Mouse (Mus musculus) cerebellum, postnatal 36 days (tissue): ENCODE results near the gene Celf2.
A peak's percentile ranks its signal among the peaks of the same experiment; 100 is the strongest.
"Not testable (repeated sequence)": the region's sequence is repeated elsewhere in the genome, so short reads cannot be mapped to it uniquely, and the experiment has no call there.

Source experiments
- DNase-seq, 2 experiments: peaks; one replicate each; pipeline ENCODE4 v3.0.0; 2021 to 2022; ENCODE audit warnings: mixed read lengths in 2 of 2

The Celf2 gene

DNA sequence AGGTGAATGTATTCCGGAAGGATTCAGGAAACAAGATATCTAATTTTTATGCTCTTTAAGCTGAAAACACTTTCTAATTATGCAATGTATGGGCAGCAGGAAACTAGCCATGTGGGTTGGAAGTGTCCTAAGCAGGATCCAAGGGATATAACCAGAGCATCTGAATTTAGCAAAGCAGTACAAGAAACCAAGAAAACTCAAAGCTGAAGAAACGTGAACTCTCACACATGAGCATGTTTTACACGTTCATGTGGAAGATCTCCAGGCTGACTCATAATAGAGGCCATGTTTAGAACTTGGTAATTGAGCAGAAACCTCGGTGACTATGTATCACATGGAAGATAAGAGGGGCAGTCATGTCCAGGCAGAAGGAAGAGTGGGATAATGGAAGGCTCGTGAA is 120.1 kb downstream of the Celf2 start:
- no peak for DNase-seq

DNA sequence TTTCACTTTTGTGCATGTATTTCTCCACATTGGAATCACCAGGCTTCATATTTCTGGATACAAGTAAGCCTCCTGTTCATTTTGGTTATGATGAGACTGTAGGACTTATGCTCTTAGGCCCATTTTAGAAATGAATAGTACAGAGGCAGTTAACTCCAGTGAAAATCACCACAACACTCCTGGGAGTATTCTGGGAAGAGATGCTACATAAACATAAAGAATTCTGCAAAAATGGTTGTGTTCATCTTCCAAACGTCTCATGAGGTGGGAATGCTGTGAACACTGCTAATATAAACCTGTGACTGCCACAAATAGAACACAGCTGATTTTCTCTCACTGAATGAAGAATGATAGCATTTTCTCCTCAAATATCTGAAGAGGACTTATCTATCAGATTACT is 130.6 kb downstream of the Celf2 start:
- no peak for DNase-seq

DNA sequence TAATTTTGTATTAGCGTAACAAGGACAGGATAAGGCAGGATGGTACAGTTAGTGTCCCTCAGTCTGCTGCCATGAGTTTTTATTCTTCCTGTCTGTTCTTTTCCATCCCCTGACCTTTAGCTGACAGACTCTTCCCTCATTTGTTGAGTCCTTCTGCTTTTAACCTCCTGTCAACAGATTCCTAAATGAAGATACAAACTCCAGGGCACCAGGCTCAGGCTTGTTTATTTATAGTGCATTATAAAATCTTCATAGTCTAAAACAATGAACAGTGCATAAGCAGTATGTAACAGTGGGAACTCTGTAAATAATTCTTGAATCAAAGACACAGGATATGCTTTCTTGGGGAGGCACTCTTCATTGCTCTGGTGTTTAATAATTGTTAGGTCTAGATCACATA is 131.5 kb downstream of the Celf2 start:
- no peak for DNase-seq

DNA sequence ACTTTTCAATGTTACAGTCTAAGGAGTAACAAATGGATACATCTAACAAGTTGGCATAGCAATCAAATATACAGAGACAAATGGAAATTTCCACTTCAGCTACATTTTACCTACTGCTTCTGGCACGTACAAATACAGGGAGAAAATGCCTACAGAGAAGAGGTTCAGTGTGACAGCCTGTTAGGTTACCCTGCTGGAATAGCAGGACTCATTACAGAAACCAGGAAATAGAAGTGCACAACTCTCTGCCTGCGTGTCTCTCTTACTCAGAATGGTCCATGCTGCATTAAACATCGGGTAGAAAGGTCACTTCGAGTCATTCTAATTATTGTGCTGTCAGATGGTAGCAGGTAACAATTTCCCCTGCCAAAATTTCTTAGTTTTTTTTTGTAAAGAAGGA is 141.6 kb downstream of the Celf2 start:
- DNase-seq: no peak

DNA sequence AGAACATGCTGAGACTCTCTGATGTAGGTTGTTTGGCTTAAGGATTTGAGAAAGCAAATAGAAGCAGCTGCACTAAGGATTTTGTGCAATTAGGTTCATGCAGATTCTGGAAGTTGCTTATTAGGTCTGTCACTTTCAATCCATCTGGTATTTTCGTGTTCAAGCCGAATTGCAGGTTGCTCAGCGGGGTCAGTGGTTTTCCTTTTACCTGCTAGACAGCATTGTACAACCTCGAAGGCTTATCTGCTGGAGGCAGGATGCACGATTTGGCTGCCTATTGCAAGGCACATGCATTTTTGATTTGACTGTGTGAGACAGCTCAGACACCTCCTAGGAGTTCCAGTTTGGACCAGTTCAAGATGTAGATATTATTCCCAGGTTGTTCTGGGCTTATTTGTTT is 149.8 kb downstream of the Celf2 start:
- peak in 1 of 2 experiments; percentile 4 for DNase-seq

DNA sequence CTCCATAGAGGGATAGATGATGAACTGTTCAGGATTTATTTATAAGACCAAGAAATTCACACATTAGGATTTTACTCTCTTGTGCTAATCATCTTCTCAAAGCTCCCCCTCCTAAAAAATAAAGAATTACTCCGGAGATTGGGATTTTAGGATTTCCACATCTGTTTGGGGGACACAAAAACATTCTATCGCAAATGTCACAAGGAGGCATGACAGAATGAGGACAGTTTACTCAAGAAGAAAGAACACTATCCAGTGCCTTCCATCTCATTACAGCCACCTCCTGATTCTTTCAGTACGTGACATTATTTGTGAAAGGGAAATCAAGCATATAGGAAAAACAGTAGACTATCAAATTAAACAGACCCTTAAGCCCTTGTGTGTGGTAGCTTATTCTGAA is 150.5 kb downstream of the Celf2 start:
- no peak for DNase-seq

DNA sequence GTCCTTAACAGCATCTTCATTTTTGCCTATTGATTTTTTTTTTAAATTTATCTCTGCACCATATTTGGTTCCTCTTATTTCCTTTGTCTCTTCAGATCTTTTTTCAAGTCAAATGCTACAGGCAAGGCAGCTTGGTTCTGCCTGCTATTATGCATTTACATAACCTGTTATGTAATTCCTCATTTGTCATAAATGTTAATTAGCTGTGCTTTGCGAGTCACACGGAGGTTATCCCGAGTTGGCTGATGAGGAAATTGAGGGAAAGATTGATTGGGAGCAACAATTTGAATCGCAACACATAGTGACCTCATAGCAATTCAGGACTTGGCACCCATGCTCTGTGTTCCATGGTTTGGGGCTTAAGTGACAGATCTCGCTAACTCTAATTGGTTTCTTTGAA is 158.1 kb downstream of the Celf2 start:
- no peak for DNase-seq

DNA sequence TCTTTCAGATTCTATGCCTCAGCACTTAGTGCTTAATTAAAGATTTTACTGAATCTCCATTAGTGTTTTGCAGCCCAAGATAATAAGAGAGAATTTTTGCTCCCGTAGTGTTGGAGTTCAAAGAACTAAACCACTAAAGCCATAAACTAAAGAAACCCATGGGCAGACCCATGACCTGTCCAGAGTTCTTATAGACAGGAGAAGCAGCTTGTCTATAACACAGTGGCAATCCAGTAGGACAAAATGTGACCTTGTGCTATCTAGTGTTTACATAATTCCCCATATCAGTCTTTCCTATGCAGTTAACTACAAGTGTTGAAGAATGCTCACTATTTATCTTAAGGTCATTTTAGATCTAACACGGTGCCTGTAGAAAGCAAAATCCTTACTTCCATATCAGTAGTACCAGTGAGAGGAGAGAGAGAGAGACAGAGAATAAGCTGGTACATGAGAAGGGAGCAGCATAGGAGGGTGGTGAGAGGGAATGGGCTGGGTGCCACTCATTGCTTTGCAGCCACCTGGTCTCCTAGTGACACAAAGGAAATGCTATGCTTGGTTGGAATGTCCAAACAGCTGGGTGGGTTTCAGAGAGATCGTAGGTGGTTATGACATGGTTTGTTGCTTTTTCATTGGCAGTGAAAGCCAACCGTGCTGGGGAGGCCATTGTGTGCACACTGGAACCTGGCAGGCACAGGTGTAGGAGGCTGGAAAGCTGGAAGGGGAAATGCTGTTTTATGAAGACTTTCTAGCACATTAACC is 162.5 kb downstream of the Celf2 start:
- DNase-seq: no peak

DNA sequence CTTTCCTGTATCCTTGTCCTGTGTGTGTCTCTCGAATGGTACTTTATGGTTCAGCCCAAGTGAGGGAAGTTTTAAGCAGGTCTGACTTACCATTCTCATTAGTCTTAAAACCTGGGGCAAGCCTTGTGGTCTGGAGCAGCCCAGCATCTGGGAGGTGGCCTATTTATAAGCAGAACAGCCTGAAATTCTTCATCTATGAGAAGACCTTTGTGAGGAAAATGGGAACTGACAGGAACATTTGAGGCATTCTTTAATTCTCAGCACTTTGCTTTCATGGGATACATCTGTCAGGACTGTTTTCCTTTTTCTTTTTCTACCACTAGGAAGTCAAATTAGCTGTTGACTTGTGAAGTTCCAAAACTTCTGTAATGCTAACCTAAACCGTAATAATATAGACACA is 164.4 kb downstream of the Celf2 start:
- no peak for DNase-seq

DNA sequence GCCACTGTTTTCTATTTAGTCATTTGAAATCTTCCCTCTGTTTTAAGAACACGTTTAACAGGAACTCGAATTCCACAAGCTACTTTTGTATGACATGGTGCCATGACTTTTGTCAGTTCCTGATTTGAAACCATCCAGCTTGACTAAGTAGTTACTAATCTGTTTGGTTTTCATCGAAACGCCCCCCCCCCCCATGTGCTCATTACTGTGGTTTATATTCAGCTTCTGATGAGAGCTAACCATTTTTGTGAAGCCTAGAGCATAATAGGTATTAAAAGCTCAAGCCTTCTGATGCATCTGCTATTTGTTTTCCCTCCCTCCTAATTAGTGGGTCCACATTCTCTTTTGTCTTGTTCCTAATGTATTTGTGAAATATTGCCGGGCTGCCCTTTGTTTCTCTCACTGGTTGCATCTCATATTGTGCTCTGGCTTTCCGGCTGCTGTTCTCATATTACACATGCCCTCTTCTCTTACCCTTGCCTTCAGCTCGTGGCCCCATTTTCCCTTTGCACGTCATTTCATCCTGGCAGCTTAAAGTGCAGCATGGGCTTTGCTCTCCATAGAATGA is 166.4 kb downstream of the Celf2 start:
- DNase-seq: no peak

DNA sequence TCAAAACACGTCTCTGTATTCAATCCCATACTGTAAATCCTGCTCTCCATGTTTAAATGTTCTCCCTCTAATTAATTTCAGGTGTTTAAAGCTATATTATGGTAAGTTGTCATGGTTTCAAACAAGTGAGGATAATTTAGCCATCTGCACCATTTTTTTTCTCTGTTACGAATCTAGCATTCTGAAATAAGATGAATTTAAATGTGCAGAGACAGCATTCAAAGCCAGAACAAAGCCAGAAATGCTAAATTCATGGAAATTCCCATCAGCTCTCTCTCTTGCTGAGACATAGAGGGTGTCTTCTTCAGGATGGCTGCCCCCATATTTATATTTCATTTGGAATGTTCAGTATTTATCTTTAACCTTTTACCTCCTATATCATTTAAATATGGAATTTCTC is 174.5 kb downstream of the Celf2 start:
- no peak for DNase-seq

DNA sequence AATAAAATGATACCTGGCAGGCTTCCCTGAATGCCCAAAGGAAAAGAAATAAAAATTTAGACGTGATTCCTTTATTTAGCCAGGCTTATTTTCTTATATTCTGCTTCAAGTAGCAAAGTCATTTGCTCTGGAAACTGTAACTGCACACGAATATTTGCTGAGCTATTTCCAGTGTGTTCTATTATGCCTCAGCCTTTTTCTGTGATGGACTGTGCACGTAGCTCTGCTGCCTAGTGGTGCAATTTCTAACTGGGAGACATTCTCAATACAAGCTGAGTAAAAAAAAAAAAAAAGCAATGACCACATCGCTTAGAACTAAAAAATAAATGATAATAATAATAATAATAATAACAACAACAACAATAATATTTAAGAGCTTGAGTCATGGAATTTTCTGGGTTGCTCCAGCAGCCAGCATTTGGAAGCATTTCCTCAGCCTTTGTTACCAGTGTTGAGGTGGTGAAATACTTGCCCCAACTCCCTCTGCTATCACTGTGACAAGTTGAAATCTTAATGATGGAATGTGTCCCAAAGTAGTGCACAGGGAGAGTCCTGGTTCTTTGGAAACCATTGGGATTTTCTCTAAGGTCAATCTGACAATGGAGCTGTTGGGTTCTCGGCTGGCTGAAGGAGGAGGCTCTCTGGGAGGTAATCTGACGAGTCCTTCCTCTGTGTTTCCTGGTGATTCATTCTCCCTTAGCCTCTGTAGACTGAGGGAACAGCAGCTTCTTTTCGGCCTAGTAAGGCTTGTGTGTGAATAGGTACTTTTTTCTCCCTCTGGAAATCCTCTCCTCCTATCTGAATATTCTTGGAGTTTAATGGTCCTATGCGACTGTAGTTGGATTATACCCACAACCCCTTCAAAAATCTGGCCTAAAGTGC is 181.1 kb downstream of the Celf2 start:
- DNase-seq: no peak

DNA sequence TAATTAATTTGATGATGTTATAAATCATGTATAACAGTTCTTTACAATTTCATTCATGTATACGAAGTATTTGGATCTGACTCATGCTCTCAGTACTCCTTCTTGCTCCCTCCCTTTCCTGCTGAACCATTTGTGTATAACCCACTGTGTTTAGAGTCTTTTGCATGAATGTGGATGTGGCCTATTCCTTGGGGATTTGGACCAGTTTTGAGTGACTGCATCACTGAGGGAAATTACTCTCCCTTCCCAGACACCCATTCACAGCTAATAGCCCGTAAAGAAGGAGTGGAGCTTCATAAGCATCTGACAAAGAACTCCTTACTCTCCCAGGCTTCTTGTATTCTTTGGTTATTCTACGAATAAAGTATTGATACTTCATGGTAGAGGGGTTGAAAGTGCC is 189.6 kb downstream of the Celf2 start:
- DNase-seq: no peak

DNA sequence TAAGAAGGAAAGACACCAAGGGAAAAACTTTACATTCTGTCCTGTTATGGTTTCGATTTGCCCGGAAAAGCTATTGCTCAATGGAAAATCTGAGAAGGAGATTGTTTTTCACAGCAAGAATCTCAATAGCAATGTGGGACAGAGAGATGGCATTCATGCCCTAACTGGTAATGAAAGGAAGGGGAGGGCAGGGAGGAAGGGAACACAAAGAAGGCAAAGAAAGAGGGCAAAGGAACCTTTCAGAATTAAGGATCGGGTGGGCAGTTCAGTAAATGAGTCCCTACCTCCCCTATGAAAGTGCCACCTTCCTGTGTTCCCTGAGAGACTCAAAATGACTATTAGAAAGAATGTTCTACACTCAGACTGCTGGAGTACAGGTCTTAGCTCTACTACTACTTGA is 197.6 kb downstream of the Celf2 start:
- DNase-seq: no peak

DNA sequence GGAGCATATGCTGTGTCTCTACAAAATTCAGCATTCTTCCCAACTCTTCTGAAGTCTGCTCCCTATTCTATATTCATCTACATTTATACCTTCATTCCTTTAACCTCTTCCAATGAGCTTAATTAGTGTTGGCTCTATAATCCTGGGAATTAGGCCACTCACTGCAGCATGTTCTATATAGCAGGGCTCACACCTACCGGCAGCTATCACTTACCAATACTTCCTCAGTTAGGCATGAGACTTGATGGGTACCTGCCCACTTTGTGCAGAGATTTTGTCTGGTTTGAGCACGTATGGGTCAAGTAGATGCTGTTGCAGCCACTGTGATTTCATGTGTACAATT is 198.6 kb downstream of the Celf2 start:
- no peak for DNase-seq

DNA sequence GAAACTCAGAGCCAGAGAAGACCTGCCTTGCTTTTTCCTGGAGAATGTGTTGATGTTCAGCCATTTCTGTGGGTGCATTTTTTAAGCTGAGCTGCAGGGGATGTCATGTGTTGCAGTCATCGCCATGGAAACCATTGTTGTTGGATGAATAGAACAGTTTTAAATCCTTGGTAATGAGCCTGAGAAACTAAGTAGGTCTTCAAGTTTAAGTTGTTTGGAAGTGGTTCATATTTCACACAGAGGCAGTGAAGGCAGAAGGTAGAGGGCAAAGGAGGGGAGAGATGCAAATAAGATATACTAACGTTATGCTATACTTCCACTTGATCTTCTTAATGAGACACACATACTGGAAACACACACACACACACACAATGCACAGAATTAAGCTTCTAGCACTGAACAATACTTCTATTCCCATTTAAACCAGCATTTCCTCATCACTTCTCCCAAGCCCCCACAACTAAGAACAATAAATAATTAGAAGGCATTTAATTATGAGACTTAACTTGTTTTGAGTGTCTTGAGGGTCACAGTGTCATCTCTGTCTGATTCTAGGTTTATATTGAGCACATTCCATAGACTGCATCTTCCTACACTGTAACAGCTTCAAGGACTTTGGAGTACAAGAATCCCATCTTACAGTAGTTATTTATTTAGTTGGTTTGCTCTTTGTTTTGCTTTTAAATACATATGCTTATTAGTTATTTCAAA is 199.1 kb downstream of the Celf2 start:
- DNase-seq: no peak

DNA sequence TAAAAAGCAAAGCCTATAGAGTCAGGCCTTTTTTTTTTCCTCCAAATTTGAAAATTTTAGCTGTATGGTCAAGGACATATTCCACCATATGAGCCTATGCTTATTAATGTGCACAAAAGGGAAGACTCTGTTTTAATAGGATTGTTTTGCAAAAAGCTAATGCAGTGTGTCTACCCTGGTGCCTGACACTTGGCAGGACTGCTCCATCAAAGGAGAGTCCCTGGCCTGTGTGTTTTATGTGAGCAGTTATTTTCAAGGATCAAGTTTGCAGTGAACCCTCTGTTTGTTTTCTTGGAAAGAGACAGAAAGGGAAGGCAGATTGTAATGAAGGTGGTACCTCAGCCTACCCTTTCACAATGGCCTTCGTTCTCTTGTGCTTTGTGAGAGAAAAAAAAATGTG is 200.0 kb downstream of the Celf2 start:
- no peak for DNase-seq

DNA sequence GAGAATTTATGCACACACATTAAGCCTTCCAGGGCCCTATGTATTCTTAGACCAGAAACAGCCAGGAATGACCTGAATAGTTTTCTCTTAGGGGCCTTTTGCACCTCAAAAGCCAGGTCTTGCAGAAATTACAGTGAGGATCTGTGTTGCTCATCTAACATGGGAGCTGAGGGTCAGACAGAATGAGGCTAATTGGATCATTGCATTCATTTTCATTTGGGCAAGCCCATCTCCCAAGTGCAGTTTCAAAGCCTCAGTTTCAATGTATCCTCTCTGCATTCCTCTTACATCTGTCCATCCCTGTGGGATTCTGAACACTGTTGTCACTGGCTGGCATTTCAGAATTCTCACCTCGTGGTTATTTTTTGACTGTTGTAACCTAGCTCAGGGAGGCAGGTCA is 200.6 kb downstream of the Celf2 start:
- DNase-seq: no peak

DNA sequence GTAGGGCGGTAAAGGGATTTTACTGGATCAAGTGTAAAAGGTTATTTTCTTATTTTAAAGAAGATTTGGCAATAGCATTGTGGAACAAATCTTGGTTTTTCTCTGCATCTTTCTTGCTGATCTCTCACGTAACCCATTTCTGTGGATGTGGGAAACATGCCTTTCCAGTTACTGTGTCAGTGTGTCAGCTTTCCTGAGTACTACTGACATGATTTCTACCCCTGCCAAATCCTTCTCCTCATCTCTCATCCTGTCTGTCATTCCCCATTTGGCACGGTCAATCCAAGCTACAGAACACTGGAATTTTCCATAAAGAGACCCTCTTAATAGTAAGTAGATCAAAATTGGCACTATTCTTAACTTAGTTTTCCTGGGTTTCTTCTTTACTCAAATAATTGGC is 221.9 kb downstream of the Celf2 start:
- no peak for DNase-seq

DNA sequence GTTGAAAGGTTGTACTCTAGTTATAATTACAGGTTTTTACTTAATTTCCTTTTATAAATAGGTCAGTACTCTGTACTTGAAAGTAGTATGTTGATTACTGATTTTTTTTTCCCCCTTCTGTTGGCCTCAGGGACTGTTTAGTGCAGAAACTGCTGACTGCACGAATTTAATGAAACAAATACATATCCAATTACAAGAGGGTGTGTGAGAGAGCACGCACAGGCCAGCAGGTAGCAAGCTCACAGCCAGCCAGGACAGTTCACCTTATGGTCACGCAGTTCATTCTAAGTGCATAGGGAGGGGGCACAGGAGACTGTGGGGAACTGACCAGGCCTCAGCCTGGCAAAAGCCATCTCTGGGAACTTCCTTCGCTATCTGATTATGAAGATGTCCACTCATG is 236.1 kb downstream of the Celf2 start:
- no peak for DNase-seq

DNA sequence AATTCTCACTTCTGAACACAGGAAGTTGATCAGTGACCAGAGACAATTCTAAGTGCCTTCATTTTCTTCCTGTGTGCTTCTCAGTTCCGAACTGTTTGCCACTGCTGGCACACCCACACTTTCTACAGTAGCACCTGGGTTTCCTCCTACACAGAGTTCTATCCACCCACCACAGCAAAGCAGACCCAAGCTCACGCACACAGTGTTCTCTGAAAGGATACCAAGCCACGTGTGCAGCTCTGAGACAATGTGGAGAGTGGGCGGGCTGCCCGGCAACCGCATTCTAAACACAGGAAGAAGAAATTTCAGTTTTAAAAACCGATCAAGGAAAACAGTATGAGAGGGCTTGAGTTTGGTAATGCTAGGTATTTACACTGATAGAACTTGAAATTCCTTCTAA is 239.3 kb downstream of the Celf2 start:
- no peak for DNase-seq

DNA sequence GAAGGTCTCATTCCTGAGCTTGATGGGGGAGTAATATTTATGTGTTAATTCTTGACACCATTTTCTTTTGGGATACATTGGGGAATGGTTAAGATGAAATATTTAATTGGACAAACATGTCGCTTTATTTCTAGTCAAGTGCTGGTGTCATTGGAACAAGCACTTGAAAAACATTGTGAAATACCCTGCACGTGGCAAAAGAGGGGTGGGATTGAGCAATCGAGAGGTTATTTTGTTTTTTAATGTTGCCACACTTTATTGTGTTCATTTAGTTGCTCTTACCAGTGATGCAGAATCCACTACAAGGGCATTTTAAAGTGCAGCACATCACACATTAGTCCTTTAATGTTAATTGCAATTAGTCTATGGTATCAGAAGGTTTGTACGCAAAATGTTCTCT is 242.2 kb downstream of the Celf2 start:
- no peak for DNase-seq

DNA sequence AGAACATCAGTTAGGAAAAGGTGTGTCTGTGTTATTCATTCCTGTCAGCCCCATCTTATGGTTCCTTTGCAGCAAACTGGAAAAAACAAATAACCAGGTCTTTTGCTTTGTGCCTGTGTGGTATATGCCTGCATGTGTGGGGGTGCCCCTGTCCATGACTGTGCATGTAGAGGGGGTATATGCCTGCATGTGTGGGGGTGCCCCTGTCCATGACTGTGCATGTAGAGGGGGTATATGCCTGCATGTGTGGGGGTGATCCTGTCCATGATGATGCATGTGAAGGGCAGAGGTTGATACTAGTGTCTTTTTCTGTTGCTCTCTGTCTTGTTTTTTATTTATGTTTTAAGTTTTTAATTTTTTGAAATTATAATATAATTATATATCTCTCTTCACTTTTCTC is 246.7 kb downstream of the Celf2 start:
- DNase-seq: not testable (repeated sequence)

DNA sequence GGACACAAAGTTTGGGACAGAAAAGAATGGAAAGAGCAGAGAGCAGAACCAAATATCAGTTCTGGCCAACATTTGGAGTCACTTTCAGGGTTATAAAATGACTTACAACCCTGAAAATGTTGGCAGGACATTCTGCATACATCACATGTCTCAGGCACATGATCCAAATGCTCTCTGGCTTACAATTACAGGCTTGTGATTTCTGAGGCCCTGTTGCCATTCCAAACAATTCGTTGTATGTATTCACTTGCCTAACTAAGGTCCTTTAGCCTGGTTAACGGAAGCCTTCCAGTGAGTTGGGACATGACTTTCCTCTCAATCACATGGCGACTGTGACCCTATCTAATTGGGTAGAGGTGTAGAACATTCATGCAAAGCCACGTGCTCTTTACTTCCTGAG is 249.2 kb downstream of the Celf2 start:
- DNase-seq: no peak
